ENCODE assay signal across 9 mouse cellular contexts in genomic region chr19:15998157-15998556, GRCm38 (mm10). TPM values are rescaled to one million over a fixed set of nuclear protein-coding genes. Genes with fewer than 3 reads are reported as not detected.
DNase-seq lines count a peak whose midpoint lies in the region; ATAC-seq lines count a peak whose summit lies in the region.
"Had no signal": no experiment of that assay in that cellular context is flagged by ENCODE, and none has a peak within 500 bp of the region (broad histone marks: within the 10 kb centered on the region; RNA-seq: fewer than 3 reads in every experiment).

No protein-coding gene starts in this region.

- H3K9ac ChIP-seq in intestine, embryonic 14.5 days (ENCODE audit: low read length): no peak overlapping the region
- H3K9ac ChIP-seq in intestine, embryonic 15.5 days: no peak overlapping the region
- no peak overlapping the region for H3K9ac ChIP-seq in forebrain, embryonic 11.5 days (ENCODE audit: low read length)
- no peak overlapping the region for H3K9ac ChIP-seq in hindbrain, embryonic 14.5 days
- H3K9ac ChIP-seq in midbrain, embryonic 13.5 days (replicated peaks): no peak overlapping the region
- H3K9ac ChIP-seq: lung, embryonic 15.5 days had no signal

- DNase-seq in intestine, embryonic 14.5 days (ENCODE audit: low spot score): peak; percentile 78
- DNase-seq in c-Kit-negative CD71-positive TER-119-positive erythroid progenitor cells, embryonic 14.5 days (ENCODE audit: low read depth, low spot score): peak; percentile 25
- DNase-seq in forebrain, embryonic 11.5 days (ENCODE audit: low spot score): peak; percentile 71
- DNase-seq in hindbrain, embryonic 14.5 days (ENCODE audit: low spot score): peak; percentile 81
- DNase-seq in left cerebral cortex, adult 8-10 months (ENCODE audit: low spot score in 2 of 2): peak; percentile 12 to 41
- peak; percentile 39 for DNase-seq in skeletal muscle tissue, adult 2 months (ENCODE audit: low read depth, low spot score)

- H3K4me3 ChIP-seq in intestine, embryonic 14.5 days (ENCODE audit: low read depth, low read length): no peak overlapping the region
- no peak overlapping the region for H3K4me3 ChIP-seq in intestine, embryonic 15.5 days (replicated peaks)
- H3K4me3 ChIP-seq in forebrain, embryonic 11.5 days (ENCODE audit: low read depth, low read length): no peak overlapping the region
- no peak overlapping the region for H3K4me3 ChIP-seq in hindbrain, embryonic 14.5 days (replicated peaks; ENCODE audit: low read length)
- no peak overlapping the region for H3K4me3 ChIP-seq in midbrain, embryonic 13.5 days (replicated peaks)
- H3K4me3 ChIP-seq: lung, embryonic 15.5 days had no signal

- H3K4me2 ChIP-seq in intestine, embryonic 14.5 days (ENCODE audit: low read length): no peak overlapping the region
- no peak overlapping the region for H3K4me2 ChIP-seq in intestine, embryonic 15.5 days (replicated peaks)
- H3K4me2 ChIP-seq in forebrain, embryonic 11.5 days (ENCODE audit: low read depth, low read length, severe bottlenecking): no peak overlapping the region
- H3K4me2 ChIP-seq in hindbrain, embryonic 14.5 days (replicated peaks): no peak overlapping the region
- H3K4me2 ChIP-seq in midbrain, embryonic 13.5 days (replicated peaks): no peak overlapping the region

- no peaks in the 10 kb centered on the region for H3K36me3 ChIP-seq in intestine, embryonic 14.5 days (ENCODE audit: control insufficient read depth, insufficient read depth, low read length)
- H3K36me3 ChIP-seq in intestine, embryonic 15.5 days: no peaks in the 10 kb centered on the region
- no peaks in the 10 kb centered on the region for H3K36me3 ChIP-seq in forebrain, embryonic 11.5 days (ENCODE audit: control insufficient read depth, insufficient read depth, low read length)
- no peaks in the 10 kb centered on the region for H3K36me3 ChIP-seq in hindbrain, embryonic 14.5 days (replicated peaks; ENCODE audit: control insufficient read depth, insufficient read depth)
- H3K36me3 ChIP-seq in midbrain, embryonic 13.5 days: no peaks in the 10 kb centered on the region
- H3K36me3 ChIP-seq: lung, embryonic 15.5 days had no signal

- H3K4me1 ChIP-seq in intestine, embryonic 14.5 days (replicated peaks; ENCODE audit: control insufficient read depth, insufficient read depth, low read length): no peaks in the 10 kb centered on the region; the same call in 1 of the 2 replicates
- no peaks in the 10 kb centered on the region for H3K4me1 ChIP-seq in intestine, embryonic 15.5 days (replicated peaks)
- no peaks in the 10 kb centered on the region for H3K4me1 ChIP-seq in forebrain, embryonic 11.5 days (replicated peaks; ENCODE audit: control insufficient read depth, insufficient read depth, low read length)
- no peaks in the 10 kb centered on the region for H3K4me1 ChIP-seq in hindbrain, embryonic 14.5 days (replicated peaks; ENCODE audit: control insufficient read depth, insufficient read depth, low read length)
- H3K4me1 ChIP-seq in midbrain, embryonic 13.5 days (replicated peaks): peaks cover 10% of the 10 kb centered on the region; the same call in 1 of the 2 replicates

- 3% methylated on average over 3 of the region's 3 CpGs for WGBS in intestine, embryonic 14.5 days
- WGBS in intestine, embryonic 15.5 days: 4% methylated on average over 3 of the region's 3 CpGs
- 3% methylated on average over 3 of the region's 3 CpGs for WGBS in forebrain, embryonic 11.5 days
- WGBS in hindbrain, embryonic 14.5 days: 4% methylated on average over 3 of the region's 3 CpGs
- 1% methylated on average over 3 of the region's 3 CpGs for WGBS in midbrain, embryonic 13.5 days

- no peaks in the 10 kb centered on the region for H3K27me3 ChIP-seq in intestine, embryonic 14.5 days (replicated peaks; ENCODE audit: control insufficient read depth, insufficient read depth, low read length)
- no peaks in the 10 kb centered on the region for H3K27me3 ChIP-seq in intestine, embryonic 15.5 days (replicated peaks)
- no peaks in the 10 kb centered on the region for H3K27me3 ChIP-seq in forebrain, embryonic 11.5 days (ENCODE audit: control insufficient read depth, insufficient read depth, low read length)
- H3K27me3 ChIP-seq in hindbrain, embryonic 14.5 days (ENCODE audit: control insufficient read depth, insufficient read depth, low read length): no peaks in the 10 kb centered on the region
- no peaks in the 10 kb centered on the region for H3K27me3 ChIP-seq in midbrain, embryonic 13.5 days
- H3K27me3 ChIP-seq: lung, embryonic 15.5 days had no signal

- no peak overlapping the region for H3K27ac ChIP-seq in intestine, embryonic 14.5 days (ENCODE audit: low read depth)
- no peak overlapping the region for H3K27ac ChIP-seq in intestine, embryonic 15.5 days
- H3K27ac ChIP-seq in forebrain, embryonic 11.5 days (ENCODE audit: low read depth, low read length): no peak overlapping the region
- no peak overlapping the region for H3K27ac ChIP-seq in hindbrain, embryonic 14.5 days
- no peak overlapping the region for H3K27ac ChIP-seq in midbrain, embryonic 13.5 days
- H3K27ac ChIP-seq: lung, embryonic 15.5 days had no signal

- H3K9me3 ChIP-seq in intestine, embryonic 14.5 days (ENCODE audit: control insufficient read depth, low read length): no peaks in the 10 kb centered on the region
- H3K9me3 ChIP-seq in intestine, embryonic 15.5 days: no peaks in the 10 kb centered on the region
- H3K9me3 ChIP-seq in forebrain, embryonic 11.5 days (ENCODE audit: control insufficient read depth, low read length): no peaks in the 10 kb centered on the region
- H3K9me3 ChIP-seq in hindbrain, embryonic 14.5 days (ENCODE audit: control insufficient read depth, low read length): no peaks in the 10 kb centered on the region
- no peaks in the 10 kb centered on the region for H3K9me3 ChIP-seq in midbrain, embryonic 13.5 days
- H3K9me3 ChIP-seq: lung, embryonic 15.5 days had no signal

- ATAC-seq in intestine, embryonic 14.5 days (replicated peaks; ENCODE audit: low FRiP score, low TSS enrichment, low read depth): no peak
- ATAC-seq in intestine, embryonic 15.5 days: no peak
- 0 out of 2 replicates have a peak, but pooled peaks have one; percentile 33 for ATAC-seq in forebrain, embryonic 11.5 days (replicated peaks; ENCODE audit: low FRiP score)
- ATAC-seq in hindbrain, embryonic 14.5 days (ENCODE audit: low FRiP score): no peak
- ATAC-seq in midbrain, embryonic 13.5 days: peak; percentile 28; the same call in 1 of the 2 replicates

RNA-seq across cellular contexts. Expression of gene Cep78, which starts 13.4 kb away (rescaled TPM):
- polyA plus RNA-seq in intestine, embryonic 14.5 days (2014; fragmentation: Nextera tagmentation; extraction: Ambion mirVana): 23.4 and 24.2 TPM in 2 replicates
- polyA plus RNA-seq in intestine, embryonic 15.5 days (2015; fragmentation: Nextera tagmentation; extraction: Ambion mirVana): 16.6 and 18.5 TPM in 2 replicates
- polyA plus RNA-seq in forebrain, embryonic 11.5 days (2014; fragmentation: Nextera tagmentation; extraction: Ambion mirVana): 68.7 TPM in 2 replicates
- 27.9 and 29.4 TPM in 2 replicates for polyA plus RNA-seq in hindbrain, embryonic 14.5 days (2014; fragmentation: Nextera tagmentation; extraction: Ambion mirVana)
- 10 to 100 TPM in 2 of 4 experiments, 1 to 10 TPM in 2; 8.8 to 10.5 (median 9.8) TPM for total RNA-seq in left cerebral cortex, adult 8-10 months (2022)
- 43.3 and 45.4 TPM in 2 replicates for polyA plus RNA-seq in midbrain, embryonic 13.5 days (2015; fragmentation: Nextera tagmentation; extraction: Ambion mirVana)

RNA-seq across cellular contexts. Expression of gene Psat1, which starts 51.0 kb away (rescaled TPM):
- 74.0 and 80.8 TPM in 2 replicates for polyA plus RNA-seq in intestine, embryonic 14.5 days (2014; fragmentation: Nextera tagmentation; extraction: Ambion mirVana)
- polyA plus RNA-seq in intestine, embryonic 15.5 days (2015; fragmentation: Nextera tagmentation; extraction: Ambion mirVana): 74.6 and 82.0 TPM in 2 replicates
- polyA plus RNA-seq in forebrain, embryonic 11.5 days (2014; fragmentation: Nextera tagmentation; extraction: Ambion mirVana): 137 and 142 TPM in 2 replicates
- polyA plus RNA-seq in hindbrain, embryonic 14.5 days (2014; fragmentation: Nextera tagmentation; extraction: Ambion mirVana): 87.7 and 97.9 TPM in 2 replicates
- 100 to 1,000 TPM; 116 to 122 (median 118) TPM for total RNA-seq in left cerebral cortex, adult 8-10 months (2022)
- 122 and 125 TPM in 2 replicates for polyA plus RNA-seq in midbrain, embryonic 13.5 days (2015; fragmentation: Nextera tagmentation; extraction: Ambion mirVana)

Comparison
In these comparisons a context has a peak if more than half of its experiments do, and no peak if none do; other contexts are left out.
1. ATAC-seq: peak in forebrain, embryonic 11.5 days (single experiment) and midbrain, embryonic 13.5 days (single experiment); none in intestine, embryonic 14.5 days (single experiment), intestine, embryonic 15.5 days (single experiment) and hindbrain, embryonic 14.5 days (single experiment).
2. DNase-seq: peak in every context shown above with its lines; median percentile 81 in hindbrain, embryonic 14.5 days; 78 in intestine, embryonic 14.5 days; 71 in forebrain, embryonic 11.5 days; 39 in skeletal muscle tissue, adult 2 months; 26 in left cerebral cortex, adult 8-10 months; 25 in c-Kit-negative CD71-positive TER-119-positive erythroid progenitor cells, embryonic 14.5 days.